Mouse (Mus musculus) forebrain, embryonic 14.5 days (tissue): ENCODE data around the gene Pnmal1. TPM values are rescaled to one million over a fixed set of nuclear protein-coding genes. Genes with fewer than 3 reads are reported as not detected.

Experiments used
- ATAC-seq: fragments of 200-750 bp; cut with Nextera tagmentation; 2 replicates; pipeline ENCODE4 v1.8.0; 2017; ENCODE audit warnings: mild to moderate bottlenecking, moderate library complexity
- DNase-seq: peaks from one replicate; pipeline ENCODE4 v3.0.0-alpha.2; 2015; ENCODE audit warnings: low spot score
- H3K27ac ChIP-seq: fragments of 300-500 bp; sonication (generic); 2 replicates; pipeline ENCODE4 v1.5.1; 2014; ENCODE audit warnings: low read depth, mild to moderate bottlenecking, control low read depth, low read length, moderate library complexity
- H3K27me3 ChIP-seq: fragments of 300-500 bp; sonication (generic); replicated peaks from 2 replicates; pipeline ENCODE4 v1.6.1; 2014; ENCODE audit warnings: low read length, control low read depth, mixed read lengths; ENCODE audit not compliant: control insufficient read depth, insufficient read depth
- H3K36me3 ChIP-seq: fragments of 300-500 bp; sonication (generic); 2 replicates; pipeline ENCODE4 v1.6.1; 2014; ENCODE audit warnings: low read length, control low read depth; ENCODE audit not compliant: control insufficient read depth, insufficient read depth
- H3K4me1 ChIP-seq: fragments of 300-500 bp; sonication (generic); 2 replicates; pipeline ENCODE4 v1.6.1; 2014; ENCODE audit warnings: antibody characterized with exemption, low read length, control low read depth; ENCODE audit not compliant: control insufficient read depth, insufficient read depth
- H3K4me2 ChIP-seq: fragments of 300-500 bp; sonication (generic); 2 replicates; pipeline ENCODE4 v1.6.1; 2014; ENCODE audit warnings: mild to moderate bottlenecking, control low read depth, low read length
- H3K4me3 ChIP-seq: fragments of 300-500 bp; sonication (generic); 2 replicates; pipeline ENCODE4 v1.5.1; 2014; ENCODE audit warnings: low read depth, low read length, control low read depth
- H3K9ac ChIP-seq: fragments of 300-500 bp; sonication (generic); 2 replicates; pipeline ENCODE4 v1.6.1; 2014; ENCODE audit warnings: mild to moderate bottlenecking, low read length, control low read depth, moderate library complexity
- H3K9me3 ChIP-seq: fragments of 300-500 bp; sonication (generic); replicated peaks from 2 replicates; pipeline ENCODE4 v1.6.1; 2016; ENCODE audit warnings: low read length, control low read depth, mixed read lengths; ENCODE audit not compliant: control insufficient read depth
- WGBS: fragments of 180-500 bp; shearing (Covaris S2); extraction: QIAGEN DNeasy Blood & Tissue Kit; methylation state at CpG from one replicate; pipeline ENCODE4 v1.1.7; 2014; 5-methylcytosine and 5-hydroxymethylcytosine counted together
- polyA plus RNA-seq: library from polyadenylated mRNA; unstranded; fragments of >200 nt; fragmentation: Nextera tagmentation; extraction: Ambion mirVana; gene quantifications from 2 replicates; pipeline ENCODE4 v1.2.1, GENCODE M21; 2014

The Pnmal1 gene
- polyA plus RNA-seq, 1 experiment from 2014 or later: 55.5 TPM

DNA sequence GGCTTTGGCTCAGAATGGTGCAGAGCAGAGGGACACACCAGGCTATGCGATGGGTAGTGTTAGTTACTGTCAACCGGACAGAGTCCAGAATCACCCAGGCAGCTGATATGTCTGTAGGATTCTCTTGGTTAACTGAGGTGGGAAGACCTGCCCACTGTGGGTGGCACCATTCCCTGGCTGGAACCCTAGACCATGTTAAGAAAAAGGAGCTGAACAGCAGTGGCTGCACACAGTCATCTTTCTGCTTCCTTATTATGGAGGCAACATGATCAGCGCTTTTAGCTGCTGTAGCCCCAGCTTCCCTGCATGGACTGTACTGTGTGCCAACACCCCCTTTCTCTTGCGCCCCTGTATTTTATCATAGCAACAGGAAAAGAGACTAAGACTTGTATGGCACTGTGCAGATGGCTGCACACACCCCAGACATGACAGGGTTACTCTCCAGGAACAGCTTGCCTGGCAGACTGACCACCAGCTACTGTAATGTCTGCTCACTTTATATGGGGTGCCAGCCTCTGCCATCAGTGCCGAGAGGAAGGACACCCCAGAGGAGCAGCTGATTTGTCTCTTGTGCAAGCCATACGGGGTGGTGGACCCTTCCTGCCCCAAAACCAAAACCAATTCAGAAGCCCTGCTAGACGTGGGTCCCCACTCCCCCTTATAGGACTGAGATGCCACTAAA lies 52.6 kb downstream of the Pnmal1 start:
- Histone ChIP-seq H3K36me3 (peaks cover 98% of the 10 kb centered on the region), H3K4me2 (no peak overlapping the region), H3K9ac (no peak overlapping the region), H3K4me1 (no peaks in the 10 kb centered on the region; the same call in 1 of the 2 replicates), H3K27me3 (no peaks in the 10 kb centered on the region), H3K9me3 (no peaks in the 10 kb centered on the region), H3K27ac (no peak overlapping the region), H3K4me3 (no peak overlapping the region)
- no peak for DNase-seq
- 96% methylated on average over 7 of the region's 7 CpGs for WGBS
- ATAC-seq: no peak

Other genes with a start within 250 kb of the Pnmal1 start
- not detected in 2 replicates for gene Ceacam9, start 237.8 kb upstream of the Pnmal1 start, polyA plus RNA-seq
- 453 and 484 TPM in 2 replicates for gene Ap2s1, start 221.3 kb upstream of the Pnmal1 start, polyA plus RNA-seq
- 7.0 and 7.4 TPM in 2 replicates for gene Slc1a5, start 178.3 kb upstream of the Pnmal1 start, polyA plus RNA-seq
- 175 and 186 TPM in 2 replicates for gene Strn4, start 143.8 kb upstream of the Pnmal1 start, polyA plus RNA-seq
- gene Fkrp, start 142.9 kb upstream of the Pnmal1 start, polyA plus RNA-seq: 26.4 and 30.3 TPM in 2 replicates
- 4.5 and 6.7 TPM in 2 replicates for gene Prkd2, start 116.8 kb upstream of the Pnmal1 start, polyA plus RNA-seq
- gene Dact3, start 84.4 kb upstream of the Pnmal1 start, polyA plus RNA-seq: 3.5 and 4.4 TPM in 2 replicates
- gene Gng8, start 67.9 kb upstream of the Pnmal1 start, polyA plus RNA-seq: 9.8 and 11.0 TPM in 2 replicates
- gene Ptgir, start 53.2 kb upstream of the Pnmal1 start, polyA plus RNA-seq: 0.12 and 0.22 TPM in 2 replicates
- 473 and 491 TPM in 2 replicates for gene Calm3, start 35.6 kb upstream of the Pnmal1 start, polyA plus RNA-seq
- 48.1 and 63.2 TPM in 2 replicates for gene Pnmal2, start 15.0 kb upstream of the Pnmal1 start, polyA plus RNA-seq
- gene Gm42372, start 23.4 kb downstream of the Pnmal1 start, polyA plus RNA-seq: 3.8 and 3.9 TPM in 2 replicates
- gene Ccdc8, start 33.0 kb downstream of the Pnmal1 start, polyA plus RNA-seq: 3.4 and 3.7 TPM in 2 replicates
- gene Ppp5c, start 68.2 kb downstream of the Pnmal1 start, polyA plus RNA-seq: 112 and 115 TPM in 2 replicates
- gene Hif3a, start 102.7 kb downstream of the Pnmal1 start, polyA plus RNA-seq: 2.8 and 5.7 TPM in 2 replicates
- 1.6 and 2.1 TPM in 2 replicates for gene Psg16, start 114.4 kb downstream of the Pnmal1 start, polyA plus RNA-seq
- not detected in 2 replicates for gene Ceacam3, start 190.6 kb downstream of the Pnmal1 start, polyA plus RNA-seq
- gene Psg29, start 243.8 kb downstream of the Pnmal1 start, polyA plus RNA-seq: 0.04 TPM in 1 of 2 replicates, not detected in the other